Mouse (Mus musculus): Measurements from ENCODE around the gene Tns3.
"Not testable (repeated sequence)": the region's sequence is repeated elsewhere in the genome, so short reads cannot be mapped to it uniquely, and the experiment has no call there.

Tns3 gene

DNA sequence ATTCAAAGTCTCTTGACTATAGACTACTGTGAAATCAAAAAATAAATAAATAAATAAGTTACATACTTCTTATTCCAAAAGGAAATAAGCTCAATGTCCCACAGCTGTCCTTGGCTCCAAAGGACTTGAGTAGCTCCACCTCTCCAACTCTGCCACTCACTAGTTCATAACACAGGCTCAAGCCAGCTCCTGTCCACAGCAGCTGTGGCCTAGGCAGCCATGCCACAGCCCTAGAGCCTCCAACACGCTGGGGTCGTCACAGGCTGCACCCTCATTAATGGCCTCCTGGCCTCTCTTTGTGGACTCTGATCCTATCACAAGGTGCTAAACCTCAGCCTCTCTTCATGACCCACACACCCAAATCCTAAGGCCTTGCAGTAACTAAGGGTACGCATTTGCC lies 18.7 kb downstream of the Tns3 start:
- DNase-seq (ENCODE audit: low read depth) = no peak

DNA sequence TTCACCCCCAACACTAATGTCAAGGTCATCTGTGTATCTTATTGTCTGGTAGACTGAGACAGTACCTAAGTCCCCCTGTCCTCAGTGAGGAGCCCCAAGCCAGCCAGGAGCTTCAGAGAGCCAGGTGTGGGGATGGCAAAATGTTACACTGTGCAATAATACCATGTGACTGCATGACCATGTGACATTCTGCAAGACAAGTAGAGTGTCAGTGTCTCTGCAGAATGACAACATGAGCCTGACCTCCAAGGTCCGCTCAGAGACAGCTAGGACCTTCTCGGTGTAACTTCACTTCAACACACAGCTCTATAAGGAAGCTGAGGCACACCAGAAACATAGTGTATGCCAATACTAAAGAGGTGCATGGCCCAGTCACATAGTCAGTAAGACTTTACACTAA lies 20.1 kb downstream of the Tns3 start:
- no peak for DNase-seq (ENCODE audit: low read depth)

DNA sequence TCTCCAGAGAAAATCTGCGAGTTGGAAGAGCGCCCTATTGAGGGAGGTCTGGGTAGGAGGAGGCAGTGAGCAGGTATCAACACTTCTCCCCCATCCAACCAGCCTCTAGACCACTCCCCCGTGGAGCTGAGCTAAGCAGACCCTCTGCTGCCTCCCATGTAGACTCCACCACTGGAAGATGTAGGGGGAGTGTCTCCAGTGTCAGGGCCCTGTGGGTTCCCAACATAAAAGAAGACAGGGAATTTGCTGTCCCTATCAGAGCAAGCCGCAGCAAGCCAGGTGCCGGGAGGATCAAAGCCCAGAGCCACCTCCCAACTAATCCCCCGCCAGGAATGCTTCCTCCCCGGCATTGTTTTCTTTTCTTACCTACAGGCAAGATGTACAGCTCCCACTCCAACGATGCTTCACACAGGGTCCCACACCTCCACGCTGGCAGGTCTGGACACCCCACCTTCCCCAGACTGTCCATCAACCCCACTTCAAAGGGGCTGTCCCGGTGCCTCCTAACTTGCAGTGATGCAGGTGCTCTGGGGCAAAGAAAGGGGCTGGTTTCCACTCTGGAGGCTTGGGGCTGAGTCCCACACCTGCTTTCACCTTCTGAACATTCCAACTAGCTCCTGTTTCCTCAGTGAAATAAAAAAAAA lies 22.6 kb downstream of the Tns3 start:
- DNase-seq (ENCODE audit: low read depth) = no peak

DNA sequence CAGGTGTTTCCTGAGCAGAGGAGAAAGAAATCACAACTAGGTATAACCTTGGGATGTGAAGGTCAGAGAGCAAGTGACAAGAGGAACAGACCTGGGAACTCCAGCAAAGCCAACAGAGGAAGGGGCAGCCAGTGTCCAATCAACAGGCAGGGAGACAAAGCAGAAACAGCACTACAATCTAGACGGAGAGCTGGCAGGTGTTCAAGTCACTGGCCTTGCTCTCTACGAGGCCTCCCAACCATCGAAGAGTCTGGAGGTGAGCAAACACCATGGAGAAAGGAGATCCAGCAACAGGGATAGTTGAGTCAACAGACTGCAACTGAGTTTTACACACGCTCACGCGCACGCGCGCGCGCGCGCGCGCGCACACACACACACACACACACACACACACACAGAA lies 24.6 kb downstream of the Tns3 start:
- DNase-seq (ENCODE audit: low read depth) = no peak

DNA sequence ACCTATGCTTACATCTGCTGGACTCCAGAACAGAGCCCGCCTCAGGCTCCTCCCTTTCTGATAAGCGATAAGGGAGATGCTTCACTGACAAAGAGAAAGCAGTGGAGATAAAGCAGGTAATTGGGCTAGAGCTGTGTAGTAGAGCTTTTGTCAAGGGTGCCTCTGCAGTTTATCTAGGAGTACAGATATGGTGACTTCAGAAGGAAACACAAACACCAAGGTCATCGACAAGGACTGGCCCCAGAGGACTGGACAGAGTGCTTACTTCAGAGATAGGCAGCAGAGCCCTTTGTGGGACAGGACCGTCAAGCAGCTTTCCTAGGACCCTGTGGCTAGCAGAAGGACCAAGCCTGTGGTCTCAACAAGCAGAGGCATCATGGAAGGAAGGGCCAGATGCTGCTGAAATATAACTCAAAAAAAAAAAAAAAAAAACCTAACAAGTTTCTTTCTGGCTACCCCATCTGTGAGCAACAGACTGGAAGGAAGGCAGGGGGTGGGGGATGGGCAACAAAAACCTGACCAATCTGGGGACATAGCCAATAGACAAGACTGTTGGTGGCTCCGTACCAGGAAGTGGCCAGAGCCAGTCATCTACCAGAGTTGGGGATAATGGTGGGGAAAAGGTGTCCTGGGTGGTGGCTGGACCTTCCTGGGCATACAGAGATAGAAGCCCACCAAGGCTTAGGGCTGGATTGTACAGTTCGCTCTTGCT lies 25.2 kb downstream of the Tns3 start:
- DNase-seq (ENCODE audit: low read depth) = no peak

DNA sequence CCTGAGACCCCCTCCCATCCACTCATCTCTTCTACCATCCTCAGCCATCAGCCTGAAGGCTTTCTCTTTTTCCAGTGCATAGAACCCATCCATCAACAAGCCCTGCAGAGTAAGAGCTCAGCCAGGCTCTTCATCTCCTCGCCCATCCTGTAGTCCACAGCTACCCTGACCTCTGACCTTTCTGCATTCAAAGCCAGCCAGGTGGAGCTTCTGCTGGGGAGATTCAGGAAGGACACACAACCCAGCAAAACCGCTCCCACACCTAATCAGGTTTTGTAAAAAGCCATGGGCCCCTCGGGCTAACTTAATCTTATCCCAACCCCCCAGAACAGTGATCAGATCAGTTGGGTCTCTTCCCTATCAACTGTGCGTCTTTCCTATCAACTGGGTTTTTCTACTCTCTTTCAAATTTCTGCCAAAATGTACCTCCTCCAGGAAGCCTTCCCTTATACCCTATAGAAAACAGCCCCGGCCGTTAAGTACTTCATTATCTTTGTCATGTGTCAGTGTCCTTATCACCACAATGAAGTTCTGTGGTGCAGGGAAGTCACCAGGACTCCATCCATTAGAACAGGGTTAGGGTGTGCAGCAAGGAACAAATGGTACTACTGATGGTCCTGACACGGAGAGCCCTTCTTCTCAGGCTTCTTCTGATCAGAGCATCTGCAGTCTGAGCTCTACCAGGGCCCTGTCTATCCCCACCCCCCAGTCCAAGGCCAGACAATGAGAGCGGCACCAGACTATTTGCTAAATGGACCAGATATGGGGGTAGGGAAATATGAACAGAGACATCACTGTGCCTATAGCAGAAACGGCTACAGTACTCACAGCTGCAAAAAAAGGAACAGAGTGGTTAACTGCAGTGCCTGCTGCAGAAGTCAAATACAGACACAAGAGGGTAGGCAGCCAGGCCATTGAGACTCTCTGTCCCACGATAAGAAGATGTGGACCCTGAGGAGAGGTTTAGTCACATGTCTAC lies 26.6 kb downstream of the Tns3 start:
- DNase-seq (ENCODE audit: low read depth) = no peak

DNA sequence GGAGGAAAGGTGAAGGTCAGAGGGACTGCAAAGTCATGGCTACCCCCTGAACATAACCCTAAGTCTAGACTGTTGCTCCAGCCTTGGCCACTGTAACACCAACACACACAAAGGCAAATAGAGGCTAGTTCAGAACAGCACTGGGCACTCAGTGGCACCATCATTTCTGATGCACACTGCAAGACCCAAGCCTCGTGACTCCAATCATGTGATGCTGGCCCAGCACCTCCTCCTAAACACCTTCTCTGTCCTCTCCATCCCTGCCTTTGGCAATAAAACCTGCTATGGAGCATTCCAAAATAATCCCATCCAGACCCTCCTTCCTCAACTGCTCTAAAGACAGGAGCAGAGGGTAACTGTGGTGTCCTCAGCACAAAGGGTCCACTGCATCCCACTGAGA lies 27.7 kb downstream of the Tns3 start:
- DNase-seq (ENCODE audit: low read depth) = no peak

DNA sequence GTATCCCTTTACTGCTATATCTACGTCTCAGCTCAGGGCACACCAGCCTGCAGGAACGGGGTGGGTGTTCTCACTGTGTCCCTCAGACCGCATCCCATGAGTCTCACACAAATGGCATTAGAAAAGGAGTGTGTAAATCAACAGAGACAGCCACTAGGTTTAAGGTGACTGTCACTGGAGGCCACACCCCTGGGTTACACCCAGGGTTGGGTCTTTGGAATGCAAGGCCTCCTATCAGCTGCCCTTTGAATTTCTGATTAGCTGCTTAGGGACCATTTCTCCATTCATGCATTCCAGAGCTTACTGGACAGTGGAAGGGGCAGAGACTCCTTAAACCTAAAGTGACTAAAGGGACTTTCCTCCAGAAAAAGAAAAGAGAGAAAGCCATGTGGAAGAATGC lies 28.6 kb downstream of the Tns3 start:
- no peak for DNase-seq (ENCODE audit: low read depth)

DNA sequence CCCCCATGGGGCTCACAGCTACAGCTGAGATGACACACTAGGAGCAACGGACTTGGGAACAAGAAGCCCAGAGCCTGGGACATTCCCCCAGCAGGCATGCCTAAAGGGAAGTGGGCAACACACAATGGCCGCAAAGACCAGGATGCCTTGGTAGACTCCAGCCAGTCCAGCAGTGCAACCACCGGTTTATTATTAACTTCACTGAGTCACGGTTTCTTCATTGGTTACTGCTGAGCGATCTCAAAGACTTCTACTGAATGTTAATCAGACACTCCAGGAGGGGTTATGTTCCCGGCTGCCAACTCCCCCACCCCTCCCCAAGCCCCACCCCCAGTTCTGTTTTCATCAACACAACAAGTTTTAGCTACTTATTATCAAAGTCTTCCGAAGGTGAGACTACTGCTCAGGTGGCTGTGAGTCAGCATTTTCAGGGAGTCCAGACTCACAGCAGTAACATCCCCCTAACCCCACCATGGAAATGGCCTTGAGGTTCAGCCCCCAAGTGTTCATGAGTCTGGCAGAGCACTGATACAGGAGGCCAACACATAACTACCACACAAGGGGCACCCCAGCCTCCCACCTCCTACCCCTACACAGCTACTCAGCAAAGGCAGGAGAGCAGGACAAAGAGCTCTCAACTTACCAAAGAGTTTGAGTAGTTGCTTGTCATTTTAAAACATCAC lies 29.5 kb downstream of the Tns3 start:
- no peak for DNase-seq (ENCODE audit: low read depth)

DNA sequence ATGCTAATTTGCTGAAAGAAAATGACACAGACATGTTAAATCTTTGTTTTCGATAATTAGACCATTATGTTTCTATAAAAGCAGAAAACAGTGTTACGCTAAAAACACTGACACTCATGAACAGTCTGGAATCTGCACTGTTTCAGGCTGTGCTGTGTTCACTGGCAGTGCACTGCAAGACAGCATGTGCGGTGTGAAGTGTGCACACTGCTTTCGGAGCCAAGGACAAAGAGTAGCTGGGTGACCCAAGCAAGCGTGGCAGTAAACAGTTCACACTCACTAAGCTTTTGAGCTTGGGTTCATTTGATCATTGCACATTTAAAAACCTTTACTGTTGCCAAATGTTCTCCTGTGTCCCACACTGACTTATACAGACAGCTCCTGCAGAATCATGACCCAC lies 32.2 kb downstream of the Tns3 start:
- no peak for DNase-seq (ENCODE audit: low read depth)

DNA sequence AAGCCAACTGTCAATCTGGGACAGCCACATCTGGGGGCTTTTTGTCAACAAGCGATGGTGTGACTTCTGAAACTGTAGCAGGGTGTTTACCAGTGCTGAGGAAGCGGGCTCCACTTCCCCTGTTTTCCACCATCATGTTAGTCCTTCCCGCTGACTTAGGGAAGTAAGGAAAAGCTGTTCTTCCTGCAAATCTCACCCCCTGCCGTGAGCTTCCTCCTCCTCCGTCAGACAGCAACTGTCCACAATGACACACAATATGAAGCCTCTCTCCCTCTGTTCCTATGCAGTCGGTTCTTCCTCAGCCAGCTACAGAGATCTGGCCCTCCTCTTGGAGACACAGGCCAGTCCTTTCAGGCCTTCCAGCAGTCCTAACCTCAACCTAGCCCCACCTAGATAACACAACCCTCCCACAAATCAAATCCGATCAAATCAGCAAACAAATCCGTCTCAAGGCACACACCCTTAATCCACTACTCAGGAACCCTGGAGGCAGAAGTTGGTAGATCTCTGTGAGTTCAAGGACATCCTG lies 34.4 kb downstream of the Tns3 start:
- no peak for DNase-seq (ENCODE audit: low read depth)

DNA sequence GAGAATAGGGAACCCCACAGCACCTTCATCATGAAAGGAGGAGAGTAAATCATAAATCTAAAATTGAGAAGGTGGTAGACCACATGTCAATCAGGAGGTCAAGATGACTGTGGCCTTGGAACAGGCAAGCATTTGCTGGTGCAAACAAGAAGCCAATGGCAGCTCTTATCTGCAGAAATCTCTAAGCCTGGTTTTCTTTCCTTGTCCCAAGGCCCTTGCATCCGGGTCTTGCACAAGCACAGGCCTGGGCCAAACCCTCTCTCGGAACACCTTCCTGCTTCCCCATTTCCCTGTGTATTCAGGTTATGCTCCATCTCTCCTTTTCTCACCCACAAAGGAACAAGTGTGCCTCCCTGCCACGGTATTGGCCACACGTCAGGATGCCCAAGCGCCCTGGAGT lies 35.0 kb downstream of the Tns3 start:
- DNase-seq (ENCODE audit: low read depth) = no peak

DNA sequence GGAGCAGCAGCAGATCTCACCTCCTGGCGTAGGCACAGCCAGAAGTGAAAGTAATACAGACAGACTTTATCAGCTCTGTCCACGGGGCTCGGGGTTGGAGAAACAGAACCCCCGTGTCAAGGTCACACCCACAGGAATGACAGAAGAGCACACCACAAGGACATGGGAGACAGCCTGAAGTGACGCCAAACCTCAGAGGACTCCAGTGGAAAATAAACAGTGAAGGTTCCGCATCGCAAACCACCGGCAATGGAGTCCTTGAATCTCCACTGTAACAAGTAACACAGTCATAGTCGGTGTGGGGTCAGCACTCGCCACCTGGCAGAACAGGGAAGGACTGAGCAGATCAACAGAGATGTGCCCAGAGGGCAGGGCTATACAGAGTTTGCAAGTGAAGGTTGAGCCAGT lies 35.5 kb downstream of the Tns3 start:
- no peak for DNase-seq (ENCODE audit: low read depth)

DNA sequence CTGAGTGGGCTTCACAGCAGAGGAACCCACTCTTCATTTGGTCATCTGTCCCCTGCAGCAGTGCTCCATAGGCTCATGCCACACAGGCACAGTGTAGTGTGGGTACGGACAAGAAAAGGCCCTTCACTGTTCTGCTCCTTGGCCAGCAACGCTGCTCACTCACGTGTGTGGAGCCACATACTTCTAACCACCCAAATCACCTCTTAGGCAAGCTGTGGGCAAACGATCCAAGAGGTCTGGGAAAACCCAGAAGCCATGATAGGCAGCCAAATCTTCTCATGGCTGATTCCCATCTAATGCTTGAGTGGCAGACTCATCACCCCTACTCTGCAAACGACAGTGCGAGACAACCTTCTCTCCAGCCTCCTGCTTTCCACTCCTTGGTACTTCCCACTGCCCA lies 37.2 kb downstream of the Tns3 start:
- peak; percentile 69 for DNase-seq (ENCODE audit: low read depth)

DNA sequence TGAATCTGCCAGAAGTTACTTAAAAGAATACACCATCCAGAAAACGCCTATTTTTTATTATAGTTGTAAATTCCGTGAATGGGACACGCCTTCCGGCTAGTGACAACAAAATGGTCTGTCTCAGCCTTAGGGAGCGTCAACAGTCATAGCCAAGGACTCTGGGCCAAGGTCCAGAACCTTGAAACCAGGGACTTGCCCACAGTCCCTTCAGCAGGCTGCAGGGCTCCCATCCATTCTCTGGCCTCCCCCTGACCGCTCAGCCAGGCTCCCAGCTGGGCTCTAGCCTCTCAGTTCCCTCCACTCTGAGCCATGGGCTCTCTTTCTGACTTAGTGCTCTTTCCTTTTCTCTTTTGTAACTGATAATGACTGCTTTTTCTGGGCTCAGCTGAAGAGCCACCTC lies 37.6 kb downstream of the Tns3 start:
- DNase-seq (ENCODE audit: low read depth) = no peak

DNA sequence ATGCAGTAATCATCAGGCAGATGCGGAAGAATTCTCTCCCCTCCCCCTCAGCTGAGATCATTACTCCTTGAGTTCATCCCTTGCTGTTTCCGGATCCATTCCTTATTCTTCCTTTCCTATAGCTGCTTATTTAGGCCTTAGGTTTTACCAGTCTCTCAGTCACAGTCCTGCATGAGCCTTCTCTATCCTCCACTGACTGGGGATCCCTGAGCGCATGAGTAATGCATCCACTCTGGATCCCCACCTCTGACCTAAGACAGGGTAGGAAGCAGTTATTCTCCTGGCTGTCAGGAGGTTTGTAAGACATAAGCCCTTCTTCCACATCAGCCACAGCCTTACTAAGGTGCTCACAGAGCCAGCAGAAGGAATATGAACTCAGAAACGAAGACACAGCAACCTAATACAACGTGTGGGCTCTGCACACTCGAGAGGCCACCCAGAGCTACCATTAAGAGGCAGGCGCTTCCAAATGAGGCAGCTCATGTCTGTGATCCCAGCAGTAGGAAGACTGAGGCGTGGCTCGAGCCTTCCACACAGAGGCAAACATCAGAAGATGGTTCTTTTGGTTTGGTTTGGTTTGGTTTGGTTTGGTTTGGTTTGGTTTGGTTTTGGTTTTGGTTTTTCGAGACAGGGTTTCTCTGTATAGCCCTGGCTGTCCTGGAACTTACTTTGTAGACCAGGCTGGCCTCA lies 38.3 kb downstream of the Tns3 start:
- no peak for DNase-seq (ENCODE audit: low read depth)

DNA sequence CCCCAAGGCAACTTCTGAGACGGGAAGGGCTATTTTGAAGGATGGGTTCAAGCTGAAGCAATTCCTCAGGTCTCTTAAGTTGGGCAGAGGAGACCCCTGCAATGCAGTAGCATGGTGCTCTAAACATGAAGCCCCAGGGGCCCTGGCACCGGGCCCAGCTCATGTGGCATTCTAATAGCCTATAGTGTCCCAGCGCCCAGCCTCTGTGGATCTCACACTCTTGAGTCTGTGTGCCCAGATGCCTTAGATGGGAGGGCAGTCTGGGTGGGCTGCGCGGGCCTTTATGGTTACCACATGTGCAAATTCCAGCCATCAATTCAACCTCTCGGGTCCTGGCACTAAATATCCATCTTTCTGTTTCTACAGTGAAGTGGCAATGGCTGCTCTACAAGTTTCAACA lies 38.9 kb downstream of the Tns3 start:
- DNase-seq (ENCODE audit: low read depth) = no peak

DNA sequence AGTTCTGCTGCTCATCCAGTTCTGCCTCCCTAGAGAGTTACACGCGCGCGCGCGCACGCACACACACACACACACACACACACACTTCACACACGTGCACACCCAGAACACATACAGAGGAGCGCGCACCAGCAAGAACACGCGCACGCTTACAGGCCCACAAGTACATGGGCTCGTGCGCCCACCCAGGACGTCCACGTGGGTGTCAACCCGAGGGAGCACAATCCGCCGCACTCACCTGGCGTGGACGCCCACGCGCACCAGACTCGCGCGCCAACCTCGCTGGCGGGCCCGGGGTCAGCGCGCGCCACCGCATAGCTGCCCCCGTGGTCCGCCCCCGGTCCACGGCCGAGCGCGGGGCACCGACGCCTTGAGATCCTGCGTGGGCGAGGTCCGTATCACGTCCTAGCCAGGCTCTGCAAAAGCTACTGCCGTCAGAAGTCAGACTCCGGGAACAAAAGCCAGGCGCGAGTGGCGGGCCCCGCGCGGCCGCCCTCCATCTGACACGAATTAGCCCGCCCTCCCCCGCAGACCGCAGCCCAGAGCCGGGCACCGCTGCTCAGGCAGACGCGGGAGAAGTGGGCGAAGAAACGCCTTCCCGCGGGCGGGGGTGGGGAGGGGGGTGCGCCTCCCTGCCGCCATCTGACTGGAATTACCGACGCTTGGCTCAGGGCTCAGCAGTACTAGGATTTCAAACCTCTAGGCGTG lies 40.0 kb downstream of the Tns3 start:
- peak; percentile 87 for DNase-seq (ENCODE audit: low read depth)

DNA sequence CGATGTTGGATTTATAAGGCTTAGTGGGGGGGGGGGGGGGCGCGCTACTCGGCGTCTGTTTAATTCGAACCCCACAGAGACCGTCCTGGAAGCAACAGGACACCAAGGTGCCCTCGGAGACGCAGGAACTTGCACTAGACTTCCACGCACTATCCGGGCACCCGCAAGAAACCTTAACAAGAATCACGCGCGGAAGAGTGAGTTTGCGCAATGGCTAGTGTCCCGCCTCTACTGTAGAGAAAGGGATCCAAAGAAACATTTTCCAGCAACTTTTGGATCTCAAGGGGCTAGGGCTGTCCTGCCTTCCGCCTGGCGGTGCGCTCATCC lies 40.5 kb downstream of the Tns3 start:
- DNase-seq (ENCODE audit: low read depth) = no peak

DNA sequence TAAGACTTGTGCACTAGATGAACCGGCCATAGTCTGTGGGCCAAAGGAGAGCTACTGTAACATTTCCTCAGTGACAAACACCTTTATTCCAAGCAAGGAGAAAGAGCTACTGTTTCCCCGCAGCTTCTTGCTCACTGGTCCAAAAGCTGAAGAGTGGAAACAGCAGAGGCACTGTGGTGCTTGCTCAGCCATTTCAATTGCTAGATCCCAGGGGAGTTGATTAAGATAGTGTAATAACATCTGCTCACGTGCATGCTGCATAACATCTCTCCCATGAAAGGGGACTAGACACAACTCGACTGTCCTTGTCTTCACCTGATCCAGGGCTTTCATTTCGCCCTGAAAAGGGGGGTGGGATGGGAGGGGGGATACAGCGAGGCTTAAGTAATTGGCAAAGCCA lies 41.7 kb downstream of the Tns3 start:
- DNase-seq (ENCODE audit: low read depth) = no peak

DNA sequence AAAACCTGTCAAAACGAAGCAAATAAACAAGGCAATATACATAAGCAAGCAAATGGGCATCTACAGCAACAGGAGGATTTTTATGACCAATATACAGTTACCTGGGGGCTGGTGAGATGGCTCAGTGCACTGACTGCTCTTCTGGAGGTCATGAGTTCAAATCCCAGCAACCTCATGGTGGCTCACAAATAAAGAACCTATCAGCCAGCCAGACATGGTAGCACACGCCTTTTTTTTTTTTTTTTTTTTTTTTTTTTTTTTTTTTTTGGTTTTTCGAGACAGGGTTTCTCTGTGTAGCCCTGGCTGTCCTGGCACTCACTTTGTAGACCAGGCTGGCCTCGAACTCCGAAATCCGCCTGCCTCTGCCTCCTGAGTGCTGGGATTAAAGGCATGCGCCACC lies 45.2 kb downstream of the Tns3 start:
- not testable (repeated sequence) for DNase-seq (ENCODE audit: low read depth)
